Mouse (Mus musculus): ENCODE data around the gene Dgki. TPM values are rescaled to one million over a fixed set of nuclear protein-coding genes. Genes with fewer than 3 reads are reported as not detected.

Gene Dgki
- polyA plus RNA-seq, 1 experiment from 2014 or later, result 9.2 TPM

- Histone ChIP-seq H3K4me1 (ENCODE audit: control insufficient read depth, insufficient read depth, low read length) (no peaks in the 10 kb centered on the region), H3K9ac (replicated peaks; ENCODE audit: low read length) (no peak overlapping the region), H3K36me3 (ENCODE audit: control insufficient read depth, insufficient read depth, low read length) (no peaks in the 10 kb centered on the region), H3K27me3 (ENCODE audit: control insufficient read depth, insufficient read depth, low read length) (no peaks in the 10 kb centered on the region), H3K9me3 (ENCODE audit: control insufficient read depth, low read length) (no peaks in the 10 kb centered on the region), H3K4me2 (ENCODE audit: low read length) (no peak overlapping the region), H3K4me3 (replicated peaks; ENCODE audit: low read depth, low read length) (no peak overlapping the region), H3K27ac (replicated peaks; ENCODE audit: low read depth, low read length) (no peak overlapping the region)
- WGBS, result 88% methylated on average over 4 of the region's 4 CpGs
- DNase-seq, result no peak
- no peak for ATAC-seq (ENCODE audit: low FRiP score, low TSS enrichment)
Observed at GRCm38 (mm10) chr6:36832681-36833080, 467.3 kb downstream of the Dgki start.

- 93% methylated on average over 2 of the region's 2 CpGs for WGBS
- Histone ChIP-seq H3K9me3 (ENCODE audit: control insufficient read depth, low read length) (no peaks in the 10 kb centered on the region), H3K27ac (replicated peaks; ENCODE audit: low read depth, low read length) (no peak overlapping the region), H3K9ac (replicated peaks; ENCODE audit: low read length) (no peak overlapping the region), H3K4me3 (replicated peaks; ENCODE audit: low read depth, low read length) (no peak overlapping the region), H3K27me3 (ENCODE audit: control insufficient read depth, insufficient read depth, low read length) (no peaks in the 10 kb centered on the region), H3K36me3 (ENCODE audit: control insufficient read depth, insufficient read depth, low read length) (no peaks in the 10 kb centered on the region), H3K4me1 (ENCODE audit: control insufficient read depth, insufficient read depth, low read length) (no peaks in the 10 kb centered on the region), H3K4me2 (ENCODE audit: low read length) (no peak overlapping the region)
- DNase-seq (no peak), ATAC-seq (ENCODE audit: low FRiP score, low TSS enrichment) (no peak)
Observed at GRCm38 (mm10) chr6:36832207-36832606, 467.8 kb downstream of the Dgki start.

GRCm38 (mm10) chr6:36830371-36830925 lies 469.5 kb downstream of the Dgki start:
- Histone ChIP-seq H3K4me2 (ENCODE audit: low read length) (no peak overlapping the region), H3K27me3 (ENCODE audit: control insufficient read depth, insufficient read depth, low read length) (no peaks in the 10 kb centered on the region), H3K9me3 (ENCODE audit: control insufficient read depth, low read length) (no peaks in the 10 kb centered on the region), H3K36me3 (ENCODE audit: control insufficient read depth, insufficient read depth, low read length) (no peaks in the 10 kb centered on the region), H3K4me1 (ENCODE audit: control insufficient read depth, insufficient read depth, low read length) (no peaks in the 10 kb centered on the region), H3K27ac (replicated peaks; ENCODE audit: low read depth, low read length) (no peak overlapping the region), H3K9ac (replicated peaks; ENCODE audit: low read length) (no peak overlapping the region), H3K4me3 (replicated peaks; ENCODE audit: low read depth, low read length) (no peak overlapping the region)
- no peak for DNase-seq
- ATAC-seq (ENCODE audit: low FRiP score, low TSS enrichment), result no peak
- 88% methylated on average over 9 of the region's 9 CpGs for WGBS

- H3K27me3 ChIP-seq (ENCODE audit: control insufficient read depth, insufficient read depth, low read length), result no peaks in the 10 kb centered on the region
- DNase-seq, result no peak
- H3K27ac ChIP-seq (replicated peaks; ENCODE audit: low read depth, low read length), result peak overlapping the region; percentile 62
- H3K9me3 ChIP-seq (ENCODE audit: control insufficient read depth, low read length), result no peaks in the 10 kb centered on the region
- no peak overlapping the region for H3K4me3 ChIP-seq (replicated peaks; ENCODE audit: low read depth, low read length)
- no peak overlapping the region for H3K9ac ChIP-seq (replicated peaks; ENCODE audit: low read length)
- H3K4me2 ChIP-seq (ENCODE audit: low read length), result no peak overlapping the region
- H3K4me1 ChIP-seq (ENCODE audit: control insufficient read depth, insufficient read depth, low read length), result peaks cover 11% of the 10 kb centered on the region
- no peak for ATAC-seq (ENCODE audit: low FRiP score, low TSS enrichment)
- H3K36me3 ChIP-seq (ENCODE audit: control insufficient read depth, insufficient read depth, low read length), result no peaks in the 10 kb centered on the region
Observed at GRCm38 (mm10) chr6:36819784-36820050, 480.3 kb downstream of the Dgki start.

- 32% methylated on average over 8 of the region's 8 CpGs for WGBS
Observed at GRCm38 (mm10) chr6:36819019-36819783, 480.8 kb downstream of the Dgki start.

GRCm38 (mm10) chr6:36818281-36819018 lies 481.5 kb downstream of the Dgki start:
- WGBS, result 63% methylated on average over 4 of the region's 4 CpGs
- ATAC-seq (ENCODE audit: low FRiP score, low TSS enrichment), result no peak
- no peak for DNase-seq

More at GRCm38 (mm10) chr6:36819019-36819783, 480.8 kb downstream of the Dgki start:
- Histone ChIP-seq H3K36me3 (ENCODE audit: control insufficient read depth, insufficient read depth, low read length) (no peaks in the 10 kb centered on the region), H3K9ac (replicated peaks; ENCODE audit: low read length) (no peak overlapping the region), H3K4me3 (replicated peaks; ENCODE audit: low read depth, low read length) (no peak overlapping the region), H3K4me1 (ENCODE audit: control insufficient read depth, insufficient read depth, low read length) (peaks cover 11% of the 10 kb centered on the region), H3K4me2 (ENCODE audit: low read length) (no peak overlapping the region), H3K27me3 (ENCODE audit: control insufficient read depth, insufficient read depth, low read length) (no peaks in the 10 kb centered on the region), H3K9me3 (ENCODE audit: control insufficient read depth, low read length) (no peaks in the 10 kb centered on the region), H3K27ac (replicated peaks; ENCODE audit: low read depth, low read length) (peak overlapping the region; percentile 62)
- DNase-seq, result peak; percentile 90
- peak; percentile 92 for ATAC-seq (ENCODE audit: low FRiP score, low TSS enrichment)

GRCm38 (mm10) chr6:36816666-36817065 lies 483.3 kb downstream of the Dgki start:
- Histone ChIP-seq H3K9me3 (ENCODE audit: control insufficient read depth, low read length) (no peaks in the 10 kb centered on the region), H3K4me3 (replicated peaks; ENCODE audit: low read depth, low read length) (no peak overlapping the region), H3K4me2 (ENCODE audit: low read length) (no peak overlapping the region), H3K27me3 (ENCODE audit: control insufficient read depth, insufficient read depth, low read length) (no peaks in the 10 kb centered on the region), H3K27ac (replicated peaks; ENCODE audit: low read depth, low read length) (no peak overlapping the region), H3K9ac (replicated peaks; ENCODE audit: low read length) (no peak overlapping the region), H3K36me3 (ENCODE audit: control insufficient read depth, insufficient read depth, low read length) (no peaks in the 10 kb centered on the region), H3K4me1 (ENCODE audit: control insufficient read depth, insufficient read depth, low read length) (peaks cover 11% of the 10 kb centered on the region)
- DNase-seq (no peak), ATAC-seq (ENCODE audit: low FRiP score, low TSS enrichment) (no peak)
- WGBS, result 94% methylated on average over 3 of the region's 3 CpGs

More at GRCm38 (mm10) chr6:36818281-36819018, 481.5 kb downstream of the Dgki start:
- Histone ChIP-seq H3K36me3 (ENCODE audit: control insufficient read depth, insufficient read depth, low read length) (no peaks in the 10 kb centered on the region), H3K4me2 (ENCODE audit: low read length) (no peak overlapping the region), H3K4me1 (ENCODE audit: control insufficient read depth, insufficient read depth, low read length) (peaks cover 11% of the 10 kb centered on the region), H3K9me3 (ENCODE audit: control insufficient read depth, low read length) (no peaks in the 10 kb centered on the region), H3K27ac (replicated peaks; ENCODE audit: low read depth, low read length) (0 out of 2 replicates have a peak overlapping the region, but pooled peaks have one; percentile 62), H3K4me3 (replicated peaks; ENCODE audit: low read depth, low read length) (no peak overlapping the region), H3K9ac (replicated peaks; ENCODE audit: low read length) (no peak overlapping the region), H3K27me3 (ENCODE audit: control insufficient read depth, insufficient read depth, low read length) (no peaks in the 10 kb centered on the region)

GRCm38 (mm10) chr6:36815992-36816391 lies 484.0 kb downstream of the Dgki start:
- H3K4me2 ChIP-seq (ENCODE audit: low read length), result no peak overlapping the region
- no peaks in the 10 kb centered on the region for H3K36me3 ChIP-seq (ENCODE audit: control insufficient read depth, insufficient read depth, low read length)
- no peak for DNase-seq
- H3K27ac ChIP-seq (replicated peaks; ENCODE audit: low read depth, low read length), result no peak overlapping the region
- H3K27me3 ChIP-seq (ENCODE audit: control insufficient read depth, insufficient read depth, low read length), result no peaks in the 10 kb centered on the region
- no peak for ATAC-seq (ENCODE audit: low FRiP score, low TSS enrichment)
- no peak overlapping the region for H3K9ac ChIP-seq (replicated peaks; ENCODE audit: low read length)
- H3K4me1 ChIP-seq (ENCODE audit: control insufficient read depth, insufficient read depth, low read length), result peaks cover 16% of the 10 kb centered on the region
- 92% methylated on average over 2 of the region's 2 CpGs for WGBS
- H3K9me3 ChIP-seq (ENCODE audit: control insufficient read depth, low read length), result no peaks in the 10 kb centered on the region
- no peak overlapping the region for H3K4me3 ChIP-seq (replicated peaks; ENCODE audit: low read depth, low read length)
